Mouse (Mus musculus): ENCODE measurements at regions not wholly inside any gene's neighbourhood (a gene's known extent, or its start where the extent isn't known, plus 50 kb on each side); places are given as distances from the start of the nearest gene placed in this dataset.
A peak's percentile ranks its signal among the peaks of the same experiment; 100 is the strongest.

DNA sequence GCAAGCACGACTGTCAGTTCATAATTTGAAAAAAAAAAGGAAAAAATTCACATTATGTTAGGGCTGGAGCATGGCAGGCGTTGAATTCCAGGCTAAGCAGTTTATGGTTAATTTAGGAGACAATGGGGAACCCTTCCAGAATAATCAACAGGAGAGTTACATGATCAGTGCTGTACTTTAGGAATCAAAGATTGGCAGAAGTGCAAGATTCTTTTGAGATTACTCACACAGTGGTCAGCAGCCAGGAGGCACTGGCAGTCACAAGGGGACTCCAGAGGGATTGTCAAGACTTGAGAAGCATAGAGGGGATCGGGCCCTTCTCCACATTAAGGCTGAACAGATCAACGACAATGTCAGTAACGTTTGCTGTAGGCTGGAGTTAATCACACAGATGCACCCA is 142.8 kb downstream of the Sox3 start:
- Histone ChIP-seq H3K27ac (ENCODE audit: low read length) (no peak overlapping the region), H3K4me2 (replicated peaks; ENCODE audit: low read depth, low read length) (no peak overlapping the region), H3K4me3 (ENCODE audit: low read depth, low read length) (no peak overlapping the region), H3K9ac (replicated peaks; ENCODE audit: low read depth, low read length) (no peak overlapping the region), H3K9me3 (ENCODE audit: control insufficient read depth, low read depth, low read length) (no peaks in the 10 kb centered on the region), H3K4me1 (ENCODE audit: control insufficient read depth, insufficient read depth, low read length) (no peaks in the 10 kb centered on the region), H3K36me3 (ENCODE audit: control insufficient read depth, insufficient read depth, low read length) (no peaks in the 10 kb centered on the region), H3K27me3 (ENCODE audit: control insufficient read depth, insufficient read depth, low read length) (no peaks in the 10 kb centered on the region)
- 63% methylated on average over 5 of the region's 5 CpGs for WGBS
- ATAC-seq (ENCODE audit: insufficient number of reproducible peaks, insufficient read depth, low FRiP score, low read depth), result no peak

DNA sequence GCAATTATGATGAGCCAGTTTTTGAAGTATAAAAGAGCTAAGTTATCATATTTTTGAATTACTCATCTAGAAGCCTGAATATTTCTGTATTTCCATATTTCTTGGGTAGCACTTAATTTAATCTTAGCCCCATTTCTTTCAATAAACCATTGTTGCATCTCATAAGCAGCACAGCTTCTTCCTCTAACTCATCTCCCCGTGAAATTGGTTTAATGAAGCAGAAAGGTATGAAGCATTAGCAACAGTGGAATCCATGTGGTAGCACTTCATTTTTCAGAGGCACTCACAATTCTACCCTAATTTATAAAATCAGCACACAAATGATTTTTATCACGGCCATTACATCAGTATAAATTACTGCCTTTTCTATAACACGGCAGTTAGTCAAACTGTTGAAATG is 149.3 kb downstream of the Sox3 start:
- no peak overlapping the region for H3K27ac ChIP-seq (ENCODE audit: low read length)
- H3K36me3 ChIP-seq (ENCODE audit: control insufficient read depth, insufficient read depth, low read length), result no peaks in the 10 kb centered on the region
- H3K27me3 ChIP-seq (ENCODE audit: control insufficient read depth, insufficient read depth, low read length), result no peaks in the 10 kb centered on the region
- no peak overlapping the region for H3K4me2 ChIP-seq (replicated peaks; ENCODE audit: low read depth, low read length)
- H3K4me3 ChIP-seq (ENCODE audit: low read depth, low read length), result no peak overlapping the region
- H3K9me3 ChIP-seq (ENCODE audit: control insufficient read depth, low read depth, low read length), result no peaks in the 10 kb centered on the region
- no peak overlapping the region for H3K9ac ChIP-seq (replicated peaks; ENCODE audit: low read depth, low read length)
- no peak for ATAC-seq (ENCODE audit: insufficient number of reproducible peaks, insufficient read depth, low FRiP score, low read depth)
- 77% methylated on average over 3 of the region's 3 CpGs for WGBS
- no peaks in the 10 kb centered on the region for H3K4me1 ChIP-seq (ENCODE audit: control insufficient read depth, insufficient read depth, low read length)

DNA sequence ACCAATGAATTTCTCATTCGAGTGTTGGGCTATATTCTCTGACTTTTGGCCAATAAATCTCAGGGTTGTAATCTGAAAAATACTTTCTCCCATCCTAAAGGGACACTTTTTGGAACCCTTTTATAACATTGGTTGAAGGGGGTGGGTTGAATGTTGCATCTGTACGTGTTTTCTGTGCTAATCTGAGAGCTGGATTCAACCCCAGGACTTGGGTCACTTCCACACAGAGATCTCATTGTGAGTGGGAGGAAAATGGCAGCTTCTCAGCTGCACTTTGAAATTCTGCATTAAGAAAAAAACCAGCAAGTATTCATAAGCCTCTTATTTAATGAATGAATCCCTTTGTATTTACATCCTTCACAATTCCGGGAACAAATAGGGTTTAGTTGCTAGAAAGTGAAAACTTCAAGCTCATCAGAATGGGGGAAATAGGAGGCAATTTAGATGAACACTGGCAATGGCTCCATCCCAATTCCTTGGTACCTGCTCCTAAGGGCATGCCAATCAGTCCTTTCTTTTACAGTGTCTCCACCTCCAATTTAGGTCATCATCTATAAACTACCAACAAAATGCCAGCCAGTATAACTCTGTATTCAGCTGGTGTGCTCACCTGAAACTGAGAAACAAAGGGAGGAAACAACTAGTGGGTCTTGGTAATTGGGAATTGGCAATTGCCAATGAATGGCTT is 150.1 kb downstream of the Sox3 start:
- H3K27ac ChIP-seq (ENCODE audit: low read length), result no peak overlapping the region

DNA sequence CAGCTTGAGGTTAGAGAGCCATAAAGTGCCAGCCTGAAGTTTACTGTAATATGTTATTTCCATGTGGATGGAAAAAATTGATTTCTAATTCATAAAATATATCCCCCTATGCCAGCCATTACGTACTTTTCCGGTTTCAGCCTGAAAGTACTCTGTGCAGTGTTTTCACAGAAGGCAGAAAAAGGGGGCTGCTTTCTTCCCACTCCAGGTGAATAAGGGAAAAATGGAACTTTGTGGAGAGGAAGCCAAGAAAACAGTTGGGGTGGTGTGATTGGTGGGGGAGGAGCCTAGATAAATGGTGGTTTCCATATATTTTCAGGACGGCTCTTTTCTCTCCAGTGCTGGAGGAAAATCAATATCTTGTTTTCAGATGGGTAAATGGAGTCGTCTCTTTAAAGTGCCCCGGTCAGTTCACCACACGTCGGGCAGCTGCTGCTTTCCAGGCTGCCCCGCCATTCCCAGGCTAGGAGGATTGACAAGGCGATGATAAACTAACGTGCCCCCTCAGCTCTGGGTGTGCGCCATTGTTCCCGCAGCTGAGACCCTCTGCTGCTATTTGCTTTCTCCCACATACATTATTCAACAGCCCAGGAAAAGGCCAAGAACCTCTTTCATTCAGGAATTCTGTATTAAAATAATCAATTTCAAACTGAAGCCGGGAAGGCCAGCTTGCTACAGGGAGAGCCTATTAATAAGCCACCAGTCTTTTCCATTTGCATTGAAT is 127.1 kb upstream of the Atp11c start:
- no peaks in the 10 kb centered on the region for H3K36me3 ChIP-seq (ENCODE audit: control insufficient read depth, insufficient read depth, low read length)
- no peak for ATAC-seq (ENCODE audit: insufficient number of reproducible peaks, insufficient read depth, low FRiP score, low read depth)
- WGBS, result 35% methylated on average over 13 of the region's 13 CpGs
- H3K4me2 ChIP-seq (replicated peaks; ENCODE audit: low read depth, low read length), result no peak overlapping the region
- H3K4me3 ChIP-seq (ENCODE audit: low read depth, low read length), result no peak overlapping the region
- no peaks in the 10 kb centered on the region for H3K27me3 ChIP-seq (ENCODE audit: control insufficient read depth, insufficient read depth, low read length)
- no peak overlapping the region for H3K9ac ChIP-seq (replicated peaks; ENCODE audit: low read depth, low read length)
- H3K9me3 ChIP-seq (ENCODE audit: control insufficient read depth, low read depth, low read length), result no peaks in the 10 kb centered on the region
- no peaks in the 10 kb centered on the region for H3K4me1 ChIP-seq (ENCODE audit: control insufficient read depth, insufficient read depth, low read length)
- H3K27ac ChIP-seq (ENCODE audit: low read length), result no peak overlapping the region

More for the DNA sequence above, 150.1 kb downstream of the Sox3 start:
- 72% methylated on average over 3 of the region's 3 CpGs for whole genome bisulfite sequencing
- H3K27me3 ChIP-seq (ENCODE audit: control insufficient read depth, insufficient read depth, low read length), result no peaks in the 10 kb centered on the region
- ATAC-seq (ENCODE audit: insufficient number of reproducible peaks, insufficient read depth, low FRiP score, low read depth), result no peak
- H3K4me1 ChIP-seq (ENCODE audit: control insufficient read depth, insufficient read depth, low read length), result no peaks in the 10 kb centered on the region
- no peak overlapping the region for H3K4me3 ChIP-seq (ENCODE audit: low read depth, low read length)
- H3K36me3 ChIP-seq (ENCODE audit: control insufficient read depth, insufficient read depth, low read length), result no peaks in the 10 kb centered on the region
- H3K9ac ChIP-seq (replicated peaks; ENCODE audit: low read depth, low read length), result no peak overlapping the region
- H3K9me3 ChIP-seq (ENCODE audit: control insufficient read depth, low read depth, low read length), result no peaks in the 10 kb centered on the region
- no peak overlapping the region for H3K4me2 ChIP-seq (replicated peaks; ENCODE audit: low read depth, low read length)

DNA sequence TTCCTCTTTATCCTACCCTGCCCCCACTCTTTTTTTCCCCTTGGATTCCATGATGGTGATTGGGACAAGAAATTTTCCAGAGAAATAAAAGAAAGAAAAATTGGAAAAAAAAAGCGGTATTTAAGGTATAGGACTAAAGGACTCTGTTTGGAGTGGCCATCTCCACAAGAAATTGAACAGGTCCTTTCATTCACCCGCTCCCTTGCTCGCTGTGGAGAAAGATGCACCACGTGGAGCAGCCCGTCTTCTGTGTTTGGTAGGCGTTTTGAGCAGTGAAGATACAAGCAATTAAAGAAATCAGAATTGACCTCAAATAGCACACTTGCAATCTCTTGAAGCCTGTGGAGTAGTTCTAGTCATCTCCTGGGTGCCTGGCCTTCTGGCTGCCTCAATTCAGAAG is 126.3 kb upstream of the Atp11c start:
- Histone ChIP-seq H3K9me3 (ENCODE audit: control insufficient read depth, low read depth, low read length) (no peaks in the 10 kb centered on the region), H3K27me3 (ENCODE audit: control insufficient read depth, insufficient read depth, low read length) (no peaks in the 10 kb centered on the region), H3K27ac (ENCODE audit: low read length) (no peak overlapping the region), H3K36me3 (ENCODE audit: control insufficient read depth, insufficient read depth, low read length) (no peaks in the 10 kb centered on the region), H3K4me1 (ENCODE audit: control insufficient read depth, insufficient read depth, low read length) (no peaks in the 10 kb centered on the region), H3K4me2 (replicated peaks; ENCODE audit: low read depth, low read length) (no peak overlapping the region), H3K4me3 (ENCODE audit: low read depth, low read length) (no peak overlapping the region), H3K9ac (replicated peaks; ENCODE audit: low read depth, low read length) (no peak overlapping the region)
- WGBS, result 29% methylated on average over 6 of the region's 6 CpGs
- no peak for ATAC-seq (ENCODE audit: insufficient number of reproducible peaks, insufficient read depth, low FRiP score, low read depth)

DNA sequence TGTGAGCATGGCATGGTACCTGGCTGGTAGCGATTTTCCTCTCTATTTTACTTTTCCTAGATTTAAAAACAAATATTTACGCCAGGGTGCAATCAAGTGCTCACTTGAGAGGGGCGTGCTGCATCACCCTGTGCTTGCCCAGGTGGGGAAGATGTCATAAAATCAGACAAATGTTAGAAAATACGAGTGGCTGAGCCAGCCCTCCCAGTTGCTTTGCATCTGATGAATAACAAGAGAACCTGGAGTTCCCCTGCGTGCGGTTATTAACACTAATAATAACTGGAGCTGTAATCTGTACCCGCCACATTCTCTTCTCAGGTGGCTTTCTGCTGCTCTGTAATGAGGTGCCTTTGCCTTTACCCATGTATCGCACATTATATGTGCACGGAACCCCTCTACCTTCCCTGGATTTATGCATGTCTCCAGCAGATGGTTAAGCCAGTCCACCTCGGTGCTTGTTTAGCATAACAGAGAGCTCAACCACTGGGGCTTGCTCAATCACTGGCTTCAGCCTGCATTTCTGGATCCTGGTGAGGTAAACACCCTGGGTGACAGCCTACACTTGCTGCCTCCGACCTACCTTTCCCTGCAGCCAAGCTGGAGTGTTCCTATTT is 125.8 kb upstream of the Atp11c start:
- ATAC-seq (ENCODE audit: insufficient number of reproducible peaks, insufficient read depth, low FRiP score, low read depth), result no peak
- Histone ChIP-seq H3K9me3 (ENCODE audit: control insufficient read depth, low read depth, low read length) (no peaks in the 10 kb centered on the region), H3K4me1 (ENCODE audit: control insufficient read depth, insufficient read depth, low read length) (no peaks in the 10 kb centered on the region), H3K4me3 (ENCODE audit: low read depth, low read length) (no peak overlapping the region), H3K27ac (ENCODE audit: low read length) (no peak overlapping the region), H3K4me2 (replicated peaks; ENCODE audit: low read depth, low read length) (no peak overlapping the region; the same call in 1 of the 2 replicates), H3K36me3 (ENCODE audit: control insufficient read depth, insufficient read depth, low read length) (no peaks in the 10 kb centered on the region), H3K9ac (replicated peaks; ENCODE audit: low read depth, low read length) (no peak overlapping the region), H3K27me3 (ENCODE audit: control insufficient read depth, insufficient read depth, low read length) (no peaks in the 10 kb centered on the region)
- WGBS, result 16% methylated on average over 11 of the region's 11 CpGs

DNA sequence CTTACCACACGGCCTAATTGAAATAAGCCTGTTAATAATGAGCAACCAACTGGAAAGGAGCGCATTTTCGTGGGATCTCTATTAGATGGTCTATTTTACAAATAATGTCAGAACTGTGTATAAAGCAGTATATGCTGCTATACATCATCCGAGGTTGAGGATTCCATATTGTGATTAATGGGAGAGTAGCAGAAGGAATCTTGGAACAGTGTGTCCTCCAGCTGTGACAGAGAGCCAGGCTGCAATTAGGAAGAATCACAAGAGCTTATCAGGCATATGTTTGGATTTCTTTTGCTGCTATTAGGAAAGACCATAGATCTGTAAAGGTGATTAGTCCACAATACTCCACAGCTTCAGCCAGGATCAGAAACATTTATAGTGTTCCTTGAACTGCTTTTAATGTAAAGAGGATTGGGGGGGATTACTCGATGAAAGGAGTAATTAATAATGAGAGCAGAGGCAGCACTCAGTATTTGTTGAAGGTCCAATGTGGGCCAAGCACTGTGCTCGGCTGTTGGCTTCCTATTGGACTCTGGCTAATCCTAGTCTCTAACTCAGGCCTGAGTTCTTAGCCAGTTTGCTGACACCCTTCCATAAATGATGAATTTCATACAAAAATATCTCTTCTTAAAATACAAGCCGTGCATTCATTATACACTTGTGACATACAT is 88.7 kb upstream of the Atp11c start:
- H3K9me3 ChIP-seq (ENCODE audit: control insufficient read depth, low read depth, low read length), result no peaks in the 10 kb centered on the region
- no peak overlapping the region for H3K4me2 ChIP-seq (replicated peaks; ENCODE audit: low read depth, low read length)
- no peak overlapping the region for H3K27ac ChIP-seq (ENCODE audit: low read length)
- no peak overlapping the region for H3K4me3 ChIP-seq (ENCODE audit: low read depth, low read length)
- peak; percentile 49; the same call in 1 of the 2 replicates for ATAC-seq (ENCODE audit: insufficient number of reproducible peaks, insufficient read depth, low FRiP score, low read depth)
- no peaks in the 10 kb centered on the region for H3K4me1 ChIP-seq (ENCODE audit: control insufficient read depth, insufficient read depth, low read length)
- H3K36me3 ChIP-seq (ENCODE audit: control insufficient read depth, insufficient read depth, low read length), result no peaks in the 10 kb centered on the region
- H3K27me3 ChIP-seq (ENCODE audit: control insufficient read depth, insufficient read depth, low read length), result no peaks in the 10 kb centered on the region
- no peak overlapping the region for H3K9ac ChIP-seq (replicated peaks; ENCODE audit: low read depth, low read length)
- 55% methylated on average over 7 of the region's 7 CpGs for WGBS

DNA sequence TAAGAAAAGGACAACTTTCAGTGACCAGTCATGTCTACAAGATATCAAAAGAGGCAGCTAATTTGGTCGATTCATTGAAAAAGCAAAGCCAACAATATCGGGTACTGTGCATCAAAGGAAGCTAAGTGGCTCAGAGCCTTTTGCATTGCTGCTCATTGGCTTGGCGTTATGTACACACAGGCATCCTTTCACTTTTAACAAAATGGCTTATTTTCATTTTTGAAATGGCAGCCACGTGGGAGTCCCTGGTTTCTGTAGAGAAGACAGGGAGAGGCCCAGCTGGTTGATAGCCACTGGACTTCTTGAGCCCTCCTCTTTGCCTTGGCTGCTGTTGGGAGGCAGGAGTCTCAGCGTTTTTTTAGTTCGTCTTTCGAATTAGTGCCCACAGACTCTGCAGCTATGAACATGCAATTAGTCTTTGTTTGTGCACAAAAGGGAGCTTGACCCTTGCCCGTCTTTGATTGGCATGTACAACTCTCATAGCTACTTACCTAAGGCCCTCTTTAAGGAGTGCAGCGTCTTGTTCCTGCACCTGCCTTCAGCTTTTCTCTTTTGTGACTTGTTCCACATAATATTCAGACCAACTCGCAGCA is 52.3 kb upstream of the Atp11c start:
- Histone ChIP-seq H3K9me3 (ENCODE audit: control insufficient read depth, low read depth, low read length) (no peaks in the 10 kb centered on the region), H3K36me3 (ENCODE audit: control insufficient read depth, insufficient read depth, low read length) (no peaks in the 10 kb centered on the region), H3K4me2 (replicated peaks; ENCODE audit: low read depth, low read length) (no peak overlapping the region), H3K9ac (replicated peaks; ENCODE audit: low read depth, low read length) (no peak overlapping the region), H3K4me1 (ENCODE audit: control insufficient read depth, insufficient read depth, low read length) (no peaks in the 10 kb centered on the region), H3K27ac (ENCODE audit: low read length) (no peak overlapping the region), H3K27me3 (ENCODE audit: control insufficient read depth, insufficient read depth, low read length) (no peaks in the 10 kb centered on the region), H3K4me3 (ENCODE audit: low read depth, low read length) (no peak overlapping the region)
- ATAC-seq (ENCODE audit: insufficient number of reproducible peaks, insufficient read depth, low FRiP score, low read depth), result no peak
- WGBS, result 65% methylated on average over 10 of the region's 10 CpGs

Data from stomach, embryonic 14.5 days (tissue).